Mouse (Mus musculus): ENCODE results near the gene Ergic1.

The Ergic1 gene

DNA sequence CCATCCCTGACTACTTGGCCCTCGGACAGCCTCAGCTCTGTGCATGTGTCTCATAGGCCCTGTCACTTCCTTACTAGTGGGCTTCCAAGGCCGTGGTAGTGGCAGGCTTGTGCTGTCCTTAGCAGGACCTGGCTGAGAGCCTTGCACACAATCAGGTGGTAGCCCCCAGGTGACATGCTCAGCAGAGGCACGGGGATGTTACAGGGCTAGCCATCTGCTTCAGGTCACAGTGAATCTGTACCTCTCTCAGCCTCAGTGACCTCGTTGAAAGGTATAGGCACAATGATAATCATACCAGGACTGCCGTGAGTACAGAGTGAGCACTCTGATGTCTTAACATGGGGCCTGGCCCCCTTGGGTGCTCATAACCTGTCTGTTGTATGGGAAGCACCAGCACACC is 13.4 kb downstream of the Ergic1 start:
- DNase-seq (ENCODE audit: low read depth, low spot score) = no peak

GRCm38 (mm10) chr17:26575786-26576690 is 14.7 kb downstream of the Ergic1 start:
- no peak for DNase-seq (ENCODE audit: low read depth, low spot score)

- DNase-seq (ENCODE audit: low read depth, low spot score) = no peak
Measured at GRCm38 (mm10) chr17:26576833-26577232, 15.5 kb downstream of the Ergic1 start.

GRCm38 (mm10) chr17:26577309-26577708 is 16.0 kb downstream of the Ergic1 start:
- no peak for DNase-seq (ENCODE audit: low read depth, low spot score)

GRCm38 (mm10) chr17:26578162-26578561 is 16.9 kb downstream of the Ergic1 start:
- no peak for DNase-seq (ENCODE audit: low read depth, low spot score)

DNA sequence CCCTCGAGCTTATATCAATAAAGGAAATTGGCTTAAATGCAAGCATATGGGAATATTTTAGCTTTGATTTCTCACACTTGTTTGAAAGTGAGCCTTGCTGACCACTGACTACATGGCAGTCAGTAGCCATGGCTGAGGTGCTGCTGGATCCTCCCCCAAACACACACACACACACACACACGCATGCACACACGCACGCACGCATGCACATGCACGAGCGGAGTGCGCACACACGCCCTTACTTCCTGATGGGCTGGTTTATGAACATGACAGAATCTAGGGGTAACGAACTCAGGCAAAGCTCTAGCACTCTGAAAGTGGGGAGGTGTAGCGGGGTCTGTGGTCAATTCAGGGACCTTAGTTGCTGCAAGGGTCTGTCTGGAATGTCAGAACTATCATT is 17.5 kb downstream of the Ergic1 start:
- DNase-seq (ENCODE audit: low read depth, low spot score) = no peak

GRCm38 (mm10) chr17:26579396-26579795 is 18.1 kb downstream of the Ergic1 start:
- no peak for DNase-seq (ENCODE audit: low read depth, low spot score)

GRCm38 (mm10) chr17:26580873-26581401 is 19.6 kb downstream of the Ergic1 start:
- no peak for DNase-seq (ENCODE audit: low read depth, low spot score)

GRCm38 (mm10) chr17:26582297-26582696 is 21.0 kb downstream of the Ergic1 start:
- no peak for DNase-seq (ENCODE audit: low read depth, low spot score)

- no peak for DNase-seq (ENCODE audit: low read depth, low spot score)
Measured at GRCm38 (mm10) chr17:26583056-26583455, 21.8 kb downstream of the Ergic1 start.

GRCm38 (mm10) chr17:26583606-26584005 is 22.3 kb downstream of the Ergic1 start:
- no peak for DNase-seq (ENCODE audit: low read depth, low spot score)

GRCm38 (mm10) chr17:26584063-26584462 is 22.8 kb downstream of the Ergic1 start:
- no peak for DNase-seq (ENCODE audit: low read depth, low spot score)

GRCm38 (mm10) chr17:26584558-26585136 is 23.4 kb downstream of the Ergic1 start:
- no peak for DNase-seq (ENCODE audit: low read depth, low spot score)

- DNase-seq (ENCODE audit: low read depth, low spot score) = no peak
Measured at GRCm38 (mm10) chr17:26587961-26588487, 26.7 kb downstream of the Ergic1 start.

DNA sequence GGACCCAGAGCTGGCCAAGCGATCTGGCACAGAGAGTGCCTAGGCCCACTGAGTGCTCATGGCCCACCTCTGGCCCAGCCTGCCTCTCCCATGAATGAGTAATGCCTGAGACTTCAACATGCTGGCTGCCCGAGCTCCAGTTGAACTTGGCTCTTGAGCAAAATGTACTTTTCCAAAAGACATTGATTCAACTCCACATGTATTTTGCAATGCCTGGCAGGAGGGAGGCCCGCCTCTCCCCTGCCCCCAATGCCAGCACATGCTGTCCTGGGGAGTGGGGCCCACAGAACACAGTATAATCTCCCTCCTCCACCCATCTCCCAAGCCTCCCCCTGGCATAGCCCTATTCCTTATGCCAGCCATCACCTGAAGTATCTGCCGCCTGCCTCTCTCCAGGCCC is 31.2 kb downstream of the Ergic1 start:
- DNase-seq (ENCODE audit: low read depth, low spot score) = no peak

GRCm38 (mm10) chr17:26593199-26593598 is 31.9 kb downstream of the Ergic1 start:
- no peak for DNase-seq (ENCODE audit: low read depth, low spot score)

DNA sequence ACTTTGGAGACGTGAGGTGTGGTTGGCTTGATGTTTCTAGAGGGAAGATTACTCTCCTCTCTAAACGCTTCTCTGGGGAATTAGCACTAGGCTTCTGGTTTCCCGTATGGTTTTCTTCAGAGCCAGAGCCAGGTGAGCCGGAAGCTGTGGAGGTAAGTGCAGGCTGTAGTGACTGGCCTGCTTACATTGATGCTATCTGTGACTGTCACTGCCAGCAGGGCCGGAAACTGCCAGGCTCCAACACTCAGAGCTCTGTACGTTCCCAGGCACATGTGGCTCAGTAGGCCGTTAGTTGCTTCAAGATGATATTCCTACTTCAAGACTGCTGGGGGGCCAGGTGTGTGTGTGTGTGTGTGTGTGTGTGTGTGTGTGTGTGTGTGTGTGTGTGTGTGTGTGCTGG is 32.9 kb downstream of the Ergic1 start:
- DNase-seq (ENCODE audit: low read depth, low spot score) = no peak

- DNase-seq (ENCODE audit: low read depth, low spot score) = no peak
Measured at GRCm38 (mm10) chr17:26594958-26595357, 33.7 kb downstream of the Ergic1 start.

GRCm38 (mm10) chr17:26595448-26596167 is 34.3 kb downstream of the Ergic1 start:
- no peak for DNase-seq (ENCODE audit: low read depth, low spot score)

DNA sequence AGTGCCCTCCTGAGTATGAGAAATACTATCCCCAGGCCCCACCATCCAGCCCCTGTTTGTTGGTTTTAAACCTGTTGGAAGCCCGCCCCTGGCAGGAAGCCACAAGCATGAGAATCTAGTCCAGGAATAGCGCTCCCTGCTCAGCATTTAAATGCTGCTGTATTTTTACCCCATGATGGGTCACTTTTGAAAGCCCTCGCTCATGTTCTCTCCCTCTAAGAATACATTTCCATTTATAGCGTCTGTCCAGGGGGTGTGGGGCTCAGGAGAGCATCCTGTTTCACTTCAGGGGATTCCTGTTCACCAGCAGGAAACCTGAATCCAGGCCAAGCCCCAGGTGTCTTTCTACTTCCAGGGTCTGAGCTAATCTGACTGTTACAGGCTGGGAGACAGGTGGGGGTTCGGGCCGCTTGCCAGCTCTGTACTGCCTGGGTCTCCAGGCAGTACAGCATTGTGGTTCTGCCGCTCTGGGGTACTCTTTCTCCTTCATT is 34.9 kb downstream of the Ergic1 start:
- DNase-seq (ENCODE audit: low read depth, low spot score) = no peak

DNA sequence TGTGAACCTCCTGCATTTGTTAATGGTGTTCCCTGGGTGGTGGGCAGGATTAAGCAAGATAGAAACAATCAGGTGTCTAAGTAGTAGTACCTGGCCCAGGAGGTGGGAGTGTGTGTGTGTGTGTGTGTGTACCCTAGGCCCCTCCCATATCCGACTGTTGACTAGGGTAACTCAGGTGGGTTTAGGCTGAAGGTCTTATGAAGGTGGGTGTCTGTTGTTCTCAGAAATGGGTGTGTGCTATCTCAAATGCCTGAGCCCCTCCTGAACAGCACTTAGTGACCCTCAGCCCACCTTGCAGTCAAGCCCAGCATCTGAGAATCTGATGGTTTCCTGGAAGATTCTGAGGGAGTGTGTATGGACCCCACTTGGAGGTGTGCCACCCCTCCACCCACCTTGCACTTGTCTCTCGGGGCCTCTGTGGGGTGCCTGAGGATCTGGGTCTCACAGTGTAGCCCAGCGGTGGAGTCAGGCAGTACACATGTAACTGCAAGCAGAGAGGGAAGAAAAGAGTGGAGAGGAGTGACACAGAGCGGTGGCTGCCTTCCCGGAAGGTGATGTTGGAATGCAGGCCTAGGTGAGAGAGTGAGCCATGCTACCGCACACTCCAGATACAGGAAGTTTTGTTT is 35.7 kb downstream of the Ergic1 start:
- no peak for DNase-seq (ENCODE audit: low read depth, low spot score)
